Mouse (Mus musculus): ENCODE results near the gene Ahdc1. TPM values are rescaled to one million over a fixed set of nuclear protein-coding genes. Genes with fewer than 3 reads are reported as not detected.

Ahdc1 gene
- polyA plus RNA-seq, 1 experiment from 2014 or later, result 7.5 TPM

GRCm38 (mm10) chr4:133037798-133038197 is 26.7 kb downstream of the Ahdc1 start:
- Histone ChIP-seq H3K4me3 (ENCODE audit: low read depth, low read length) (no peak overlapping the region), H3K36me3 (ENCODE audit: control insufficient read depth, insufficient read depth, low read length) (no peaks in the 10 kb centered on the region), H3K27ac (ENCODE audit: low read depth, low read length) (no peak overlapping the region), H3K27me3 (ENCODE audit: control insufficient read depth, insufficient read depth, low read length) (peaks cover 24% of the 10 kb centered on the region), H3K9ac (ENCODE audit: low read length) (no peak overlapping the region), H3K4me2 (ENCODE audit: low read depth, low read length, severe bottlenecking) (no peak overlapping the region), H3K9me3 (ENCODE audit: control insufficient read depth, low read length) (no peaks in the 10 kb centered on the region), H3K4me1 (replicated peaks; ENCODE audit: control insufficient read depth, insufficient read depth, low read length) (peaks cover 33% of the 10 kb centered on the region)
- no peak for ATAC-seq (replicated peaks; ENCODE audit: low FRiP score)
- 24% methylated on average over 6 of the region's 6 CpGs for WGBS
- no peak for DNase-seq (ENCODE audit: low spot score)

GRCm38 (mm10) chr4:133038521-133039115 is 27.6 kb downstream of the Ahdc1 start:
- Histone ChIP-seq H3K27ac (ENCODE audit: low read depth, low read length) (0 out of 2 replicates have a peak overlapping the region, but pooled peaks have one; percentile 12), H3K27me3 (ENCODE audit: control insufficient read depth, insufficient read depth, low read length) (peaks cover 24% of the 10 kb centered on the region), H3K9ac (ENCODE audit: low read length) (peak overlapping the region; percentile 69), H3K9me3 (ENCODE audit: control insufficient read depth, low read length) (no peaks in the 10 kb centered on the region), H3K4me1 (replicated peaks; ENCODE audit: control insufficient read depth, insufficient read depth, low read length) (peaks cover 41% of the 10 kb centered on the region), H3K4me2 (ENCODE audit: low read depth, low read length, severe bottlenecking) (peak overlapping the region; percentile 100), H3K36me3 (ENCODE audit: control insufficient read depth, insufficient read depth, low read length) (no peaks in the 10 kb centered on the region), H3K4me3 (ENCODE audit: low read depth, low read length) (peak overlapping the region; percentile 50)
- WGBS, result under 1% methylated on average over 69 of the region's 76 CpGs
- DNase-seq (ENCODE audit: low spot score) (peak; percentile 81), ATAC-seq (replicated peaks; ENCODE audit: low FRiP score) (peak; percentile 64)

- under 1% methylated on average over 64 of the region's 77 CpGs for WGBS
- H3K9me3 ChIP-seq (ENCODE audit: control insufficient read depth, low read length), result no peaks in the 10 kb centered on the region
- H3K9ac ChIP-seq (ENCODE audit: low read length), result peak overlapping the region; percentile 69
- peaks cover 24% of the 10 kb centered on the region for H3K27me3 ChIP-seq (ENCODE audit: control insufficient read depth, insufficient read depth, low read length)
- peaks cover 46% of the 10 kb centered on the region for H3K4me1 ChIP-seq (replicated peaks; ENCODE audit: control insufficient read depth, insufficient read depth, low read length)
- ATAC-seq (replicated peaks; ENCODE audit: low FRiP score), result no peak
- no peaks in the 10 kb centered on the region for H3K36me3 ChIP-seq (ENCODE audit: control insufficient read depth, insufficient read depth, low read length)
- DNase-seq (ENCODE audit: low spot score), result peak; percentile 75
- peak overlapping the region; percentile 100 for H3K4me2 ChIP-seq (ENCODE audit: low read depth, low read length, severe bottlenecking)
- 0 out of 2 replicates have a peak overlapping the region, but pooled peaks have one; percentile 12 for H3K27ac ChIP-seq (ENCODE audit: low read depth, low read length)
- H3K4me3 ChIP-seq (ENCODE audit: low read depth, low read length), result peak overlapping the region; percentile 50
Measured at GRCm38 (mm10) chr4:133039116-133039819, 28.2 kb downstream of the Ahdc1 start.

- WGBS, result 2% methylated on average over 18 of the region's 18 CpGs
- Histone ChIP-seq H3K4me2 (ENCODE audit: low read depth, low read length, severe bottlenecking) (peak overlapping the region; percentile 100; the same call in 1 of the 2 replicates), H3K4me3 (ENCODE audit: low read depth, low read length) (peak overlapping the region; percentile 50; the same call in 1 of the 2 replicates), H3K4me1 (replicated peaks; ENCODE audit: control insufficient read depth, insufficient read depth, low read length) (peaks cover 49% of the 10 kb centered on the region), H3K27me3 (ENCODE audit: control insufficient read depth, insufficient read depth, low read length) (peaks cover 24% of the 10 kb centered on the region), H3K27ac (ENCODE audit: low read depth, low read length) (no peak overlapping the region), H3K9me3 (ENCODE audit: control insufficient read depth, low read length) (no peaks in the 10 kb centered on the region), H3K9ac (ENCODE audit: low read length) (no peak overlapping the region), H3K36me3 (ENCODE audit: control insufficient read depth, insufficient read depth, low read length) (no peaks in the 10 kb centered on the region)
- DNase-seq (ENCODE audit: low spot score) (no peak), ATAC-seq (replicated peaks; ENCODE audit: low FRiP score) (no peak)
Measured at GRCm38 (mm10) chr4:133039832-133040231, 28.8 kb downstream of the Ahdc1 start.

GRCm38 (mm10) chr4:133040241-133040904 is 29.3 kb downstream of the Ahdc1 start:
- no peaks in the 10 kb centered on the region for H3K9me3 ChIP-seq (ENCODE audit: control insufficient read depth, low read length)
- DNase-seq (ENCODE audit: low spot score), result no peak
- no peak overlapping the region for H3K4me2 ChIP-seq (ENCODE audit: low read depth, low read length, severe bottlenecking)
- ATAC-seq (replicated peaks; ENCODE audit: low FRiP score), result no peak
- H3K36me3 ChIP-seq (ENCODE audit: control insufficient read depth, insufficient read depth, low read length), result no peaks in the 10 kb centered on the region
- H3K27me3 ChIP-seq (ENCODE audit: control insufficient read depth, insufficient read depth, low read length), result peaks cover 24% of the 10 kb centered on the region
- H3K4me3 ChIP-seq (ENCODE audit: low read depth, low read length), result no peak overlapping the region
- H3K27ac ChIP-seq (ENCODE audit: low read depth, low read length), result no peak overlapping the region
- H3K4me1 ChIP-seq (replicated peaks; ENCODE audit: control insufficient read depth, insufficient read depth, low read length), result peaks cover 52% of the 10 kb centered on the region
- H3K9ac ChIP-seq (ENCODE audit: low read length), result no peak overlapping the region
- WGBS, result 26% methylated on average over 14 of the region's 14 CpGs

- Histone ChIP-seq H3K36me3 (ENCODE audit: control insufficient read depth, insufficient read depth, low read length) (no peaks in the 10 kb centered on the region), H3K4me1 (replicated peaks; ENCODE audit: control insufficient read depth, insufficient read depth, low read length) (peaks cover 70% of the 10 kb centered on the region), H3K27ac (ENCODE audit: low read depth, low read length) (peak overlapping the region; percentile 42), H3K9ac (ENCODE audit: low read length) (no peak overlapping the region), H3K27me3 (ENCODE audit: control insufficient read depth, insufficient read depth, low read length) (peaks cover 20% of the 10 kb centered on the region), H3K4me3 (ENCODE audit: low read depth, low read length) (no peak overlapping the region), H3K4me2 (ENCODE audit: low read depth, low read length, severe bottlenecking) (peak overlapping the region; percentile 44; the same call in 1 of the 2 replicates), H3K9me3 (ENCODE audit: control insufficient read depth, low read length) (no peaks in the 10 kb centered on the region)
- no peak for ATAC-seq (replicated peaks; ENCODE audit: low FRiP score)
- WGBS, result 25% methylated on average over 4 of the region's 4 CpGs
- no peak for DNase-seq (ENCODE audit: low spot score)
Measured at GRCm38 (mm10) chr4:133042244-133042643, 31.2 kb downstream of the Ahdc1 start.

GRCm38 (mm10) chr4:133042651-133043635 is 31.9 kb downstream of the Ahdc1 start:
- WGBS, result 4% methylated on average over 28 of the region's 28 CpGs
- Histone ChIP-seq H3K27ac (ENCODE audit: low read depth, low read length) (peak overlapping the region; percentile 42), H3K27me3 (ENCODE audit: control insufficient read depth, insufficient read depth, low read length) (peaks cover 16% of the 10 kb centered on the region), H3K36me3 (ENCODE audit: control insufficient read depth, insufficient read depth, low read length) (no peaks in the 10 kb centered on the region), H3K4me2 (ENCODE audit: low read depth, low read length, severe bottlenecking) (peak overlapping the region; percentile 44), H3K9me3 (ENCODE audit: control insufficient read depth, low read length) (no peaks in the 10 kb centered on the region), H3K9ac (ENCODE audit: low read length) (peak overlapping the region; percentile 17; the same call in 1 of the 2 replicates), H3K4me1 (replicated peaks; ENCODE audit: control insufficient read depth, insufficient read depth, low read length) (peaks cover 74% of the 10 kb centered on the region), H3K4me3 (ENCODE audit: low read depth, low read length) (no peak overlapping the region)
- DNase-seq (ENCODE audit: low spot score), result peak; percentile 80
- ATAC-seq (replicated peaks; ENCODE audit: low FRiP score), result peak; percentile 39; the same call in 1 of the 2 replicates

Data from forebrain, embryonic 11.5 days (tissue).